Mouse (Mus musculus) ES-E14 (cell line): Measurements from ENCODE around the gene Ccdc84. TPM values are rescaled to one million over a fixed set of nuclear protein-coding genes. Genes with fewer than 3 reads are reported as not detected.
A peak's percentile ranks its signal among the peaks of the same experiment; 100 is the strongest.

Source experiments
- DNase-seq: peaks from one replicate; pipeline ENCODE4 v3.0.0-alpha.2; 2013; ENCODE audit warnings: low read depth, low spot score
- H3K27ac ChIP-seq: 2 replicates; pipeline ENCODE4 v1.5.1; 2012; ENCODE audit warnings: low read depth, mild to moderate bottlenecking, low read length, moderate library complexity, mixed read lengths; ENCODE audit not compliant: poor library complexity, insufficient read depth, severe bottlenecking
- H3K36me3 ChIP-seq: 2 replicates; pipeline ENCODE4 v1.6.1; 2012; ENCODE audit warnings: mild to moderate bottlenecking, low read length, moderate library complexity, mixed read lengths; ENCODE audit not compliant: control insufficient read depth, poor library complexity, insufficient read depth, severe bottlenecking
- H3K4me1 ChIP-seq, 2 experiments: fragments of 150-350 bp in 1 of 2; sonication (generic) in 1 of 2; 2 replicates each; pipeline ENCODE4 v1.6.1; 2012; ENCODE audit warnings: low read length in 2 of 2, mild to moderate bottlenecking in 1 of 2, mixed read lengths in 1 of 2; ENCODE audit not compliant: control insufficient read depth in 2 of 2, insufficient read depth in 2 of 2, poor library complexity in 1 of 2
- H3K4me3 ChIP-seq, 2 experiments: fragments of 150-350 bp in 1 of 2; sonication (generic) in 1 of 2; 2 replicates each; pipeline ENCODE4 v1.5.1; 2012; ENCODE audit warnings: low read length in 2 of 2, low read depth in 1 of 2, mild to moderate bottlenecking in 1 of 2, mixed read lengths in 1 of 2; ENCODE audit not compliant: insufficient read depth in 1 of 2, poor library complexity in 1 of 2, severe bottlenecking in 1 of 2
- H3K9ac ChIP-seq: 2 replicates; pipeline ENCODE4 v1.6.1; 2012; ENCODE audit warnings: low read depth, mild to moderate bottlenecking, low read length, mixed read lengths; ENCODE audit not compliant: poor library complexity, insufficient read depth, severe bottlenecking
- H3K9me3 ChIP-seq: fragments of 150-350 bp; sonication (generic); 2 replicates; pipeline ENCODE4 v1.6.1; 2012; ENCODE audit warnings: low read depth, mild to moderate bottlenecking, low read length; ENCODE audit not compliant: control insufficient read depth, insufficient read depth
- CHD2 ChIP-seq: IDR thresholded peaks from 2 replicates; pipeline ENCODE4 v1.6.1; 2014; ENCODE audit warnings: mild to moderate bottlenecking, low read depth, low read length, inconsistent platforms
- HCFC1 ChIP-seq: IDR thresholded peaks from 2 replicates; pipeline ENCODE4 v1.6.1; 2012; ENCODE audit warnings: low read length, inconsistent platforms, borderline replicate concordance; ENCODE audit not compliant: insufficient read depth
- MAFK ChIP-seq: IDR thresholded peaks from 2 replicates; pipeline ENCODE4 v1.6.1; 2014; ENCODE audit warnings: mild to moderate bottlenecking, low read depth, low read length, inconsistent platforms; ENCODE audit not compliant: insufficient read depth
- ZC3H11A ChIP-seq: IDR thresholded peaks from 2 replicates; pipeline ENCODE4 v1.6.1; 2012; ENCODE audit warnings: low read depth, mild to moderate bottlenecking, inconsistent platforms, low read length, borderline replicate concordance
- ZNF384 ChIP-seq: IDR thresholded peaks from 2 replicates; pipeline ENCODE4 v1.6.1; 2012; ENCODE audit warnings: low read depth, low read length, inconsistent platforms
- in situ Hi-C, 2 experiments: fragments of 600-800 bp; cut with MboI; formaldehyde crosslinking; loops; one replicate each; pipeline ENCODE4 v1.15.1; 2025; ENCODE audit warnings: low sequenced_read_pairs in 2 of 2, inconsistent platforms in 1 of 2; ENCODE audit not compliant: unreplicated experiment in 2 of 2
- total RNA-seq: library from RNA; depleted of rRNA; stranded (reverse); fragments of 300-350 nt; gene quantifications from 2 replicates; pipeline ENCODE4 v1.2.3, GENCODE M21; 2012

The Ccdc84 gene
- total RNA-seq, 1 experiment, result 38.3 TPM

GRCm38 (mm10) chr9:44399114-44399794 lies 19.1 kb downstream of the Ccdc84 start:
- Histone ChIP-seq H3K4me3 (no peak overlapping the region), H3K36me3 (peaks cover 11% of the 10 kb centered on the region), H3K9me3 (no peaks in the 10 kb centered on the region), H3K27ac (no peak overlapping the region), H3K9ac (no peak overlapping the region), H3K4me1 (peaks cover 0 to 6% of the 10 kb centered on the region in 2 experiments; a peak in 3 of 4 replicates)
- no peak for DNase-seq
- TF ChIP-seq ZC3H11A, result no peak
- in situ Hi-C loops, result no loop called here

DNA sequence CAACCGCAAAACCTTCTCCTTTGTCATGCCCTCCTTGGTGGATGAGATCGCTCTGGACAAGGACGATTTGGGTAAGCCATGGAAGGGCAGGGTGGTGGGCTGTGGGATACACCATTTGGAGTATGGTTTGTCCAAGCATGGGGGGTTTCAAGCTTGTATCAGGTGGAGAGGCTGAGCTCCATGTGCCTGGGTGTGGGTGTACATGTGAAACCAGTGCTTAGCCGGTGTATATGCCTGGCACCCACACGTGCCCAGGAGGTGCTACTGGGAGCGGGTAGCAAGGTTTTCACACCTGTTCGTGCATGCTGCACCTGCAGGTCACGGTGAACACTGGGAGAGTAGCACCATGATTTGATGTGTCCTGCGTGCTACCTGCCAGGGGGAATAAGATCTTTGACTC lies 19.8 kb downstream of the Ccdc84 start:
- Histone ChIP-seq H3K36me3 (peaks cover 8% of the 10 kb centered on the region), H3K27ac (no peak overlapping the region), H3K4me3 (no peak overlapping the region), H3K4me1 (peaks cover 0 to 6% of the 10 kb centered on the region in 2 experiments; a peak in 3 of 4 replicates), H3K9ac (no peak overlapping the region), H3K9me3 (no peaks in the 10 kb centered on the region)
- no peak for TF ChIP-seq HCFC1
- in situ Hi-C loops, result no loop called here
- no peak for DNase-seq

DNA sequence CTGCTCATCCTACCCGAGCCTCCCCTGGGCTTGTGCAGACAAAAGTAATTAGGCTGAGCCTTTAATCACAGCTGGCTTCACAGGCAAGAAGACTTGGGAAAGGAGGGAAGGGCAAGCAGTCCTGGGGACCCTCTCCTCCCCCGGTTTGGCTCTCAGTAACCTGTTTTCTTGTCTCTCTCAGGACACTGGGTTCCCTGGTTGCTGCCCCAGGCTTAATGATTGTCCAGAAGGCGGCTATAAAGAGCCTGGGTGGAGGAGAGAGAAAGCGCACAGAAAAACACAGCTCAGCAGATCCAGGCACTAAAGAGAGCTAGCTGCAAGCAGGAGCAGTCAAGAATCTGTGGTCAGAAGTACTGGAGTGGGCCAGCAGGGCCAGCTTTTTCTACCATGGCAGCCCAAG lies 20.3 kb downstream of the Ccdc84 start:
- no peak for TF ChIP-seq HCFC1
- no peak for TF ChIP-seq ZNF384
- TF ChIP-seq CHD2, result no peak
- TF ChIP-seq MAFK, result no peak
- TF ChIP-seq ZC3H11A, result no peak
- in situ Hi-C loops, result no loop called here
- Histone ChIP-seq H3K27ac (no peak overlapping the region), H3K9ac (0 out of 2 replicates have a peak overlapping the region, but pooled peaks have one; percentile 15), H3K9me3 (no peaks in the 10 kb centered on the region), H3K4me1 (peaks cover 0 to 6% of the 10 kb centered on the region in 2 experiments; a peak in 3 of 4 replicates), H3K4me3 (peak overlapping the region in 1 of 2 experiments; percentile 92; a peak in 1 of 4 replicates), H3K36me3 (peaks cover 8% of the 10 kb centered on the region)
- no peak for DNase-seq

- TF ChIP-seq ZNF384 (no peak), ZC3H11A (no peak), CHD2 (0 out of 2 replicates have a peak, but pooled peaks have one; percentile 12), MAFK (no peak), HCFC1 (peak; percentile 20; the same call in 1 of the 2 replicates)
- H3K9me3 ChIP-seq, result no peaks in the 10 kb centered on the region
- in situ Hi-C loops, result no loop called here
Measured at GRCm38 (mm10) chr9:44396684-44397411, 21.5 kb downstream of the Ccdc84 start, which contains the start of gene Slc37a4. Gene Slc37a4, plus strand, starts transcription at chr9:44396852.

More at GRCm38 (mm10) chr9:44396684-44397411, 21.5 kb downstream of the Ccdc84 start, which contains the start of gene Slc37a4:
- Histone ChIP-seq H3K27ac (no peak within 1 kb of the TSS), H3K9ac (peak within 1 kb of the TSS; percentile 73), H3K4me1 (peaks cover 0 to 6% of the 10 kb centered on the region in 2 experiments; a peak in 3 of 4 replicates), H3K4me3 (peak within 1 kb of the TSS; percentile 89 to 92), H3K36me3 (peaks cover 3% of the 10 kb centered on the region; the same call in 1 of the 2 replicates)
- DNase-seq, result peak; percentile 80
